ENCODE assay signal across 8 mouse cellular contexts in genomic region chr1:119642367-119642766, GRCm38 (mm10). TPM values are rescaled to one million over a fixed set of nuclear protein-coding genes. Genes with fewer than 3 reads are reported as not detected.
A peak's percentile ranks its signal among the peaks of the same experiment; 100 is the strongest.
DNase-seq lines count a peak whose midpoint lies in the region; ATAC-seq and TF ChIP-seq lines count a peak whose summit lies in the region.

No protein-coding gene starts in this region.

- no peak overlapping the region for H3K9ac ChIP-seq in kidney, embryonic 14.5 days (ENCODE audit: low read depth, low read length)
- H3K9ac ChIP-seq in lung, embryonic 16.5 days (ENCODE audit: low read length), result no peak overlapping the region

- peak; percentile 75 for DNase-seq in kidney, adult 18-20 months
- peak; percentile 57 for DNase-seq in embryo, embryonic 10.5 days (ENCODE audit: low spot score)
- peak; percentile 17 to 51 for DNase-seq in heart, postnatal 14 days
- DNase-seq in adrenal gland, postnatal 25 days, result no peak
- no peak for DNase-seq in gastrocnemius, postnatal 10 days
- DNase-seq in left cerebral cortex, adult 2 months (ENCODE audit: extremely low spot score in 1 of 2, low spot score in 2 of 2), result no peak

- no peaks in the 10 kb centered on the region; the same call in 1 of the 2 replicates for H3K36me3 ChIP-seq in kidney, embryonic 14.5 days (ENCODE audit: control insufficient read depth, insufficient read depth, low read length)
- peaks cover 2% of the 10 kb centered on the region; the same call in 1 of the 2 replicates for H3K36me3 ChIP-seq in lung, embryonic 16.5 days (ENCODE audit: control insufficient read depth, insufficient read depth, low read length)

- intact Hi-C loops in heart, postnatal 14 days (cut with DNase I), result no loop called here
- intact Hi-C loops in left cerebral cortex, adult 2 months (cut with DNase I), result no loop called here

- no peak overlapping the region for H3K27ac ChIP-seq in kidney, embryonic 14.5 days (ENCODE audit: low read depth, low read length)
- H3K27ac ChIP-seq in lung, embryonic 16.5 days (ENCODE audit: low read length), result no peak overlapping the region
- no peak overlapping the region for H3K27ac ChIP-seq in left cerebral cortex, adult 2 months

- H3K27me3 ChIP-seq in kidney, embryonic 14.5 days (ENCODE audit: control insufficient read depth, insufficient read depth, low read length), result no peaks in the 10 kb centered on the region
- no peaks in the 10 kb centered on the region for H3K27me3 ChIP-seq in lung, embryonic 16.5 days (ENCODE audit: control insufficient read depth, insufficient read depth, low read depth, low read length)

- H3K4me3 ChIP-seq in kidney, embryonic 14.5 days (ENCODE audit: low read length), result no peak overlapping the region
- no peak overlapping the region for H3K4me3 ChIP-seq in lung, embryonic 16.5 days (ENCODE audit: low read length)
- no peak overlapping the region for H3K4me3 ChIP-seq in left cerebral cortex, adult 2 months

- H3K4me2 ChIP-seq in kidney, embryonic 14.5 days (replicated peaks; ENCODE audit: low read depth, low read length), result no peak overlapping the region
- no peak overlapping the region for H3K4me2 ChIP-seq in lung, embryonic 16.5 days (ENCODE audit: low read depth, low read length)

- H3K4me1 ChIP-seq in kidney, embryonic 14.5 days (ENCODE audit: control insufficient read depth, insufficient read depth, low read length), result peaks cover 18% of the 10 kb centered on the region
- H3K4me1 ChIP-seq in lung, embryonic 16.5 days (replicated peaks; ENCODE audit: control insufficient read depth, insufficient read depth, low read length), result peaks cover 22% of the 10 kb centered on the region

- WGBS in kidney, embryonic 14.5 days, result 80% methylated on average over 12 of the region's 12 CpGs
- 55% methylated on average over 12 of the region's 12 CpGs for WGBS in lung, embryonic 16.5 days

- no peak for ATAC-seq in kidney, embryonic 14.5 days (ENCODE audit: low FRiP score, low TSS enrichment)
- ATAC-seq in lung, embryonic 16.5 days (ENCODE audit: low read depth), result peak; percentile 62; the same call in 1 of the 2 replicates

- TF ChIP-seq CTCF in left cerebral cortex, adult 2 months (IDR thresholded peaks at IDR 0.05), result no peak

- H3K9me3 ChIP-seq in kidney, embryonic 14.5 days (ENCODE audit: control insufficient read depth, low read length), result no peaks in the 10 kb centered on the region
- H3K9me3 ChIP-seq in lung, embryonic 16.5 days (ENCODE audit: control insufficient read depth, low read length), result no peaks in the 10 kb centered on the region

RNA-seq across cellular contexts. Expression of gene Epb41l5, which starts 6.4 kb away (rescaled TPM):
- polyA plus RNA-seq in kidney, embryonic 14.5 days (2014; fragmentation: Nextera tagmentation; extraction: Ambion mirVana), result 43.4 and 80.2 TPM in 2 replicates
- 1 to 10 TPM; 2.7 to 5.6 TPM for total RNA-seq in heart, postnatal 14 days (2021)
- polyA plus RNA-seq in lung, embryonic 16.5 days (2015; fragmentation: Nextera tagmentation; extraction: Ambion mirVana), result 43.7 and 47.7 TPM in 2 replicates
- total RNA-seq in adrenal gland, postnatal 25 days (2021), result 12.9 and 14.7 TPM in 2 replicates
- total RNA-seq in gastrocnemius, postnatal 10 days (2021), result 1 to 10 TPM; 1.9 TPM
- 1 to 10 TPM; 5.8 to 6.8 TPM for total RNA-seq in left cerebral cortex, adult 2 months (2021)

Comparison
In these comparisons a context has a peak if more than half of its experiments do, and no peak if none do; other contexts are left out.
1. DNase-seq: peak in kidney, adult 18-20 months (single experiment), embryo, embryonic 10.5 days (single experiment) and heart, postnatal 14 days (2 of 2); none in adrenal gland, postnatal 25 days (single experiment), gastrocnemius, postnatal 10 days (single experiment) and left cerebral cortex, adult 2 months (0 of 2).